Mouse (Mus musculus): ENCODE data around the gene Polr3f. TPM values are rescaled to one million over a fixed set of nuclear protein-coding genes. Genes with fewer than 3 reads are reported as not detected.

Gene Polr3f
- total and polyA plus RNA-seq, 2 experiments from 2014 or later, result 20.2 to 39.0 TPM

DNA sequence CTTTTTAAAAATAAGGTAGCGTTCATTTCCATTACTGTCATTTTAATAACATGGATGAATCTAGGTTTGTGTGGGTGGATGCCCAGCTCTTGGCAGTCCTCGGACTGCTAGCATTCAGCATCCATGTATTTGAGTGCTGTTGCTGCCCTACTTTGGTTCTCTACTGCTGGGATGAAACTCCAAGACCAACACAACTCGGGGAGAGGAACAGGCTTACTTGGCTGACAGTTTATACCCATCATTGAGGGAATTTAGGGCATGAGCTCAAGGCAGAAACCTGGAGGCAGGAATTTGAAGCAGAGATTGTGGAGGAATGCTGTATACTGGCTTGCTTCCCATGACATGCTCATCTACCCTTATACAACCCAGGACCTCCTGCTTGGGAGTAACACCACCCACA, 12.9 kb upstream of the Polr3f start:
- H3K9me3 ChIP-seq (ENCODE audit: low read length), result no peaks in the 10 kb centered on the region
- no peak overlapping the region for H3K27ac ChIP-seq (ENCODE audit: low read depth, low read length)
- no peaks in the 10 kb centered on the region for H3K27me3 ChIP-seq (ENCODE audit: insufficient read depth, low read length)
- H3K4me2 ChIP-seq (ENCODE audit: low read depth), result no peak overlapping the region
- no peak for TF ChIP-seq CTCF (IDR thresholded peaks at IDR 0.05; ENCODE audit: low read depth)
- H3K36me3 ChIP-seq (ENCODE audit: insufficient read depth), result peaks cover 15% of the 10 kb centered on the region
- WGBS, result 83% methylated on average over 3 of the region's 3 CpGs
- H3K4me3 ChIP-seq (ENCODE audit: low read depth, low read length), result no peak overlapping the region
- no peak for ATAC-seq
- no peaks in the 10 kb centered on the region for H3K4me1 ChIP-seq (ENCODE audit: insufficient read depth)
- DNase-seq, result no peak
- H3K9ac ChIP-seq, result no peak overlapping the region

GRCm38 (mm10) chr2:144519772-144520171, 7.7 kb upstream of the Polr3f start:
- H3K27ac ChIP-seq (ENCODE audit: low read depth, low read length), result no peak overlapping the region
- no peak for TF ChIP-seq CTCF (IDR thresholded peaks at IDR 0.05; ENCODE audit: low read depth)
- no peak for ATAC-seq
- no peak overlapping the region for H3K4me2 ChIP-seq (ENCODE audit: low read depth)
- no peak overlapping the region for H3K4me3 ChIP-seq (ENCODE audit: low read depth, low read length)
- no peak overlapping the region for H3K9ac ChIP-seq
- no peaks in the 10 kb centered on the region for H3K27me3 ChIP-seq (ENCODE audit: insufficient read depth, low read length)
- H3K9me3 ChIP-seq (ENCODE audit: low read length), result no peaks in the 10 kb centered on the region
- H3K36me3 ChIP-seq (ENCODE audit: insufficient read depth), result peaks cover 25% of the 10 kb centered on the region
- no peaks in the 10 kb centered on the region for H3K4me1 ChIP-seq (ENCODE audit: insufficient read depth)
- 70% methylated on average over 3 of the region's 3 CpGs for WGBS
- no peak for DNase-seq

GRCm38 (mm10) chr2:144525856-144526255, 1.7 kb upstream of the Polr3f start:
- peak overlapping the region; percentile 90; the same call in 1 of the 2 replicates for H3K9ac ChIP-seq
- H3K27me3 ChIP-seq (ENCODE audit: insufficient read depth, low read length), result no peaks in the 10 kb centered on the region; the same call in 1 of the 2 replicates
- peak overlapping the region; percentile 65 for H3K4me2 ChIP-seq (ENCODE audit: low read depth)
- no peaks in the 10 kb centered on the region for H3K9me3 ChIP-seq (ENCODE audit: low read length)
- H3K27ac ChIP-seq (ENCODE audit: low read depth, low read length), result no peak overlapping the region
- no peak for TF ChIP-seq CTCF (IDR thresholded peaks at IDR 0.05; ENCODE audit: low read depth)
- WGBS, result 45% methylated on average over 10 of the region's 10 CpGs
- no peak for ATAC-seq
- peak overlapping the region; percentile 98 for H3K4me3 ChIP-seq (ENCODE audit: low read depth, low read length)
- peaks cover 9% of the 10 kb centered on the region for H3K4me1 ChIP-seq (ENCODE audit: insufficient read depth)
- H3K36me3 ChIP-seq (ENCODE audit: insufficient read depth), result peaks cover 11% of the 10 kb centered on the region
- DNase-seq, result no peak

- WGBS, result under 1% methylated on average over 25 of the region's 25 CpGs
- H3K9ac ChIP-seq, result peak overlapping the region; percentile 90
- H3K4me2 ChIP-seq (ENCODE audit: low read depth), result peak overlapping the region; percentile 65
- peak; percentile 34 for ATAC-seq
- DNase-seq, result no peak
- H3K9me3 ChIP-seq (ENCODE audit: low read length), result no peaks in the 10 kb centered on the region
- H3K4me3 ChIP-seq (ENCODE audit: low read depth, low read length), result peak overlapping the region; percentile 98
- H3K27ac ChIP-seq (ENCODE audit: low read depth, low read length), result peak overlapping the region; percentile 97
- peaks cover 9% of the 10 kb centered on the region for H3K4me1 ChIP-seq (ENCODE audit: insufficient read depth)
- H3K27me3 ChIP-seq (ENCODE audit: insufficient read depth, low read length), result no peaks in the 10 kb centered on the region; the same call in 1 of the 2 replicates
- no peak for TF ChIP-seq CTCF (IDR thresholded peaks at IDR 0.05; ENCODE audit: low read depth)
- H3K36me3 ChIP-seq (ENCODE audit: insufficient read depth), result peaks cover 9% of the 10 kb centered on the region; the same call in 1 of the 2 replicates
Measured at GRCm38 (mm10) chr2:144527821-144528174, 280 bp downstream of the Polr3f start.

DNA sequence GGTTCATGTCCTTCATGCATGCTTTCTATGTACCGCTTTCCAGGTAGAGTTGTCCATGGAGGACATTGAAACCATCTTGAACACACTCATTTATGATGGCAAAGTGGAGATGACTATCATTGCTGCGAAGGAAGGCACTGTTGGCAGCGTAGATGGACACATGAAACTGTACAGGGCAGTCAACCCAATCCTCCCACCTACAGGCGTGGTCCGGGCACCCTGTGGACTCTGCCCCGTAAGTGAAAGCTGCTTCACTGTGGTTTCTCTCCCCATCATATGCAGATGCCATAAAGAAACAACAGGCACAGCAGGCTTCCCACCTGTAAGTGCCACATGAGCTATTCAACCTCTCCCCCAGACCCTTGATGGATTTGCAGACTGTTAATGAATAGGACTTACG, 9.6 kb downstream of the Polr3f start:
- 97% methylated on average over 7 of the region's 7 CpGs for WGBS
- Histone ChIP-seq H3K36me3 (ENCODE audit: insufficient read depth) (peaks cover 65% of the 10 kb centered on the region), H3K4me2 (ENCODE audit: low read depth) (no peak overlapping the region), H3K9me3 (ENCODE audit: low read length) (no peaks in the 10 kb centered on the region), H3K9ac (no peak overlapping the region), H3K4me3 (ENCODE audit: low read depth, low read length) (no peak overlapping the region), H3K27me3 (ENCODE audit: insufficient read depth, low read length) (no peaks in the 10 kb centered on the region), H3K4me1 (ENCODE audit: insufficient read depth) (no peaks in the 10 kb centered on the region), H3K27ac (ENCODE audit: low read depth, low read length) (no peak overlapping the region)
- DNase-seq, result no peak
- no peak for ATAC-seq
- no peak for TF ChIP-seq CTCF (IDR thresholded peaks at IDR 0.05; ENCODE audit: low read depth)

- peaks cover 59% of the 10 kb centered on the region for H3K36me3 ChIP-seq (ENCODE audit: insufficient read depth)
- H3K27ac ChIP-seq (ENCODE audit: low read depth, low read length), result no peak overlapping the region
- TF ChIP-seq CTCF (IDR thresholded peaks at IDR 0.05; ENCODE audit: low read depth), result peak; percentile 34; the same call in 1 of the 2 replicates
- DNase-seq (peak; percentile 3), ATAC-seq (no peak)
- H3K27me3 ChIP-seq (ENCODE audit: insufficient read depth, low read length), result no peaks in the 10 kb centered on the region
- no peaks in the 10 kb centered on the region for H3K9me3 ChIP-seq (ENCODE audit: low read length)
- no peak overlapping the region for H3K9ac ChIP-seq
- H3K4me2 ChIP-seq (ENCODE audit: low read depth), result no peak overlapping the region
- H3K4me1 ChIP-seq (ENCODE audit: insufficient read depth), result no peaks in the 10 kb centered on the region
- 93% methylated on average over 4 of the region's 4 CpGs for WGBS
- no peak overlapping the region for H3K4me3 ChIP-seq (ENCODE audit: low read depth, low read length)
Measured at GRCm38 (mm10) chr2:144541246-144541645, 13.7 kb downstream of the Polr3f start.

DNA sequence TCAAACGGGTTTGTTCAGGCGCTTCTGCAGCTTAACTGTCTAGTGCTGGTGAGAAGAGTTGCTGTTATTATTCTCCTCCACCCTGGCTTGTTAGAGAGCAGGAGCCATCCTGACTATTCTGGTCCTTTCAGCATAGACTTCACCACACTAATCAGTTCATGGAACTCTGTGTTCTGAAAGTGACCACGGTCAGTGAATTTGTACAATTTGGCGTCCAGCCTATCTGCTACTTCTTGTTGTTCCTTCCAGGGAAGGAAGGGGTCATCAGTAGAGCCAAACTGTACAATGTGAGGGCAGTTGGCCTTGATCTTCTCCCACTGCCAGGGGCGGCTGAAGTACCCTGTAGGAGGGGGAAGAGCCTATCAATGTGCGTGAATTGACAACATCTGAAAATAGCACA, 16.2 kb downstream of the Polr3f start:
- no peak overlapping the region for H3K27ac ChIP-seq (ENCODE audit: low read depth, low read length)
- no peak overlapping the region for H3K4me2 ChIP-seq (ENCODE audit: low read depth)
- ATAC-seq, result no peak
- no peaks in the 10 kb centered on the region for H3K27me3 ChIP-seq (ENCODE audit: insufficient read depth, low read length)
- no peaks in the 10 kb centered on the region for H3K9me3 ChIP-seq (ENCODE audit: low read length)
- 91% methylated on average over 6 of the region's 6 CpGs for WGBS
- peaks cover 46% of the 10 kb centered on the region for H3K36me3 ChIP-seq (ENCODE audit: insufficient read depth)
- no peak for DNase-seq
- H3K4me1 ChIP-seq (ENCODE audit: insufficient read depth), result no peaks in the 10 kb centered on the region
- TF ChIP-seq CTCF (IDR thresholded peaks at IDR 0.05; ENCODE audit: low read depth), result no peak
- H3K4me3 ChIP-seq (ENCODE audit: low read depth, low read length), result no peak overlapping the region
- H3K9ac ChIP-seq, result no peak overlapping the region
